Mouse (Mus musculus) skeletal muscle tissue, postnatal 0 days (tissue): ENCODE data around the gene Olfr317. TPM values are rescaled to one million over a fixed set of nuclear protein-coding genes. Genes with fewer than 3 reads are reported as not detected.

Experiments used
- polyA plus RNA-seq: library from polyadenylated mRNA; unstranded; fragments of >200 nt; fragmentation: Nextera tagmentation; extraction: Ambion mirVana; gene quantifications from 2 replicates; pipeline ENCODE4 v1.2.1, GENCODE M21; 2015

Gene Olfr317
- not detected in 2 replicates for polyA plus RNA-seq

GRCm38 (mm10) chr11:58738792-58739262, at the start of gene Olfr317:
TSS of gene Olfr317 (minus strand) at chr11:58739212.

GRCm38 (mm10) chr11:58782480-58783089, 43.6 kb upstream of the Olfr317 start, which contains the start of gene Olfr314:
TSS of gene Olfr314 (plus strand) at chr11:58782952.

GRCm38 (mm10) chr11:58772888-58773287, 33.9 kb upstream of the Olfr317 start, which contains the start of gene Olfr315:
TSS of gene Olfr315 (plus strand) at chr11:58773188.

GRCm38 (mm10) chr11:58752434-58752833, 13.4 kb upstream of the Olfr317 start, which contains the start of gene Olfr316:
TSS of gene Olfr316 (plus strand) at chr11:58752734.

DNA sequence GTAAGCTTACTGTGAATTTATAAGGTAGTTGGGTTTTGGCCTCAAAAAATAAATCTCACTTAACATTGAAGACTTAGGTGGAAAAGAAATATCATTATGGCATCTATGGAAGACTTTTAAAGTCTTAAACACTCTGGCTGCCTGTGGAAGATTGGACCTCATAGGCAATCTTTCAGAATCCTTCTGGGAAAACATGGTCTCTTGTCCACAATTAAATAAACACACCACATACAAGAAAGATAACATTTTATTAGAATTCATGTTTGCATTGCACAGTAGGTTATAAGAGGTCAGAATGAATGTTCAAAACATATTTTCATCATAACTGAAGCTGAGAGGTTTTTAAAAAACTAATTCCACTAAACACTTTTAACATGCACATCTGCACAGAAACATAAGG, 15.1 kb downstream of the Olfr317 start, which contains the start of gene Olfr318:
Olfr318 (minus strand) TSS at position 101 of the 400 bp plus-strand sequence.

GRCm38 (mm10) chr11:58698862-58699261, 40.1 kb downstream of the Olfr317 start, which contains the start of gene Olfr319:
TSS of gene Olfr319 (plus strand) at chr11:58699162.

Other genes starting within 250 kb of the Olfr317 start
- not detected in 2 replicates for gene Olfr332, start 246.7 kb downstream of the Olfr317 start, polyA plus RNA-seq
- gene Olfr331, start 236.6 kb downstream of the Olfr317 start, polyA plus RNA-seq = not detected in 2 replicates
- not detected in 2 replicates for gene Olfr330, start 204.4 kb downstream of the Olfr317 start, polyA plus RNA-seq
- gene Olfr329-ps, start 192.8 kb downstream of the Olfr317 start, polyA plus RNA-seq = 0.12 TPM in 1 of 2 replicates, not detected in the other
- gene Olfr328, start 183.6 kb downstream of the Olfr317 start, polyA plus RNA-seq = not detected in 2 replicates
- not detected in 2 replicates for gene Olfr224, start 168.7 kb downstream of the Olfr317 start, polyA plus RNA-seq
- not detected in 2 replicates for gene Olfr325, start 161.5 kb downstream of the Olfr317 start, polyA plus RNA-seq
- not detected in 2 replicates for gene Olfr324, start 144.1 kb downstream of the Olfr317 start, polyA plus RNA-seq
- not detected in 2 replicates for gene 2210407C18Rik, start 123.1 kb downstream of the Olfr317 start, polyA plus RNA-seq
- gene Olfr323, start 108.7 kb downstream of the Olfr317 start, polyA plus RNA-seq = not detected in 2 replicates
- not detected in 2 replicates for gene Trim58, start 98.7 kb downstream of the Olfr317 start, polyA plus RNA-seq
- gene Olfr322, start 80.4 kb downstream of the Olfr317 start, polyA plus RNA-seq = not detected in 2 replicates
- gene Olfr320, start 58.1 kb downstream of the Olfr317 start, polyA plus RNA-seq = not detected in 2 replicates
- not detected in 2 replicates for gene Olfr319, start 40.0 kb downstream of the Olfr317 start, polyA plus RNA-seq
- not detected in 2 replicates for gene Olfr318, start 15.2 kb downstream of the Olfr317 start, polyA plus RNA-seq
- gene Olfr316, start 13.5 kb upstream of the Olfr317 start, polyA plus RNA-seq = not detected in 2 replicates
- gene Olfr315, start 34.0 kb upstream of the Olfr317 start, polyA plus RNA-seq = not detected in 2 replicates
- gene Olfr314, start 43.7 kb upstream of the Olfr317 start, polyA plus RNA-seq = not detected in 2 replicates
- gene Fam183b, start 62.7 kb upstream of the Olfr317 start, polyA plus RNA-seq = 1.3 and 1.9 TPM in 2 replicates
- not detected in 2 replicates for gene Olfr313, start 75.8 kb upstream of the Olfr317 start, polyA plus RNA-seq
- gene Olfr312, start 90.0 kb upstream of the Olfr317 start, polyA plus RNA-seq = not detected in 2 replicates
- not detected in 2 replicates for gene Olfr311, start 100.0 kb upstream of the Olfr317 start, polyA plus RNA-seq
- gene Gm12258, start 107.9 kb upstream of the Olfr317 start, polyA plus RNA-seq = 2.0 TPM in 2 replicates
- gene 2810021J22Rik, start 128.0 kb upstream of the Olfr317 start, polyA plus RNA-seq = 2.0 and 2.2 TPM in 2 replicates
- 3.0 and 3.2 TPM in 2 replicates for gene Zfp39, start 165.0 kb upstream of the Olfr317 start, polyA plus RNA-seq
- not detected in 2 replicates for gene Btnl10, start 178.7 kb upstream of the Olfr317 start, polyA plus RNA-seq
- 161 and 166 TPM in 2 replicates for gene Rnf187, start 199.7 kb upstream of the Olfr317 start, polyA plus RNA-seq
- 2.4 and 2.5 TPM in 2 replicates for gene Hist3h2ba, start 209.7 kb upstream of the Olfr317 start, polyA plus RNA-seq
- 15.6 and 17.7 TPM in 2 replicates for gene Hist3h2a, start 215.5 kb upstream of the Olfr317 start, polyA plus RNA-seq
- 0.08 and 0.10 TPM in 2 replicates for gene Trim17, start 215.5 kb upstream of the Olfr317 start, polyA plus RNA-seq
- 13.7 and 15.2 TPM in 2 replicates for gene Trim11, start 238.9 kb upstream of the Olfr317 start, polyA plus RNA-seq